Mouse (Mus musculus): ENCODE data around the gene Zfp709. TPM values are rescaled to one million over a fixed set of nuclear protein-coding genes. Genes with fewer than 3 reads are reported as not detected.

The Zfp709 gene
- polyA plus RNA-seq, 1 experiment from 2014 or later = 7.2 TPM

GRCm38 (mm10) chr8:71940293-71941208 lies 58.7 kb downstream of the Zfp709 start:
- Histone ChIP-seq H3K4me1 (no peaks in the 10 kb centered on the region), H3K4me3 (no peak overlapping the region), H3K27ac (no peak overlapping the region), H3K9ac (no peak overlapping the region), H3K36me3 (no peaks in the 10 kb centered on the region), H3K27me3 (no peaks in the 10 kb centered on the region), H3K9me3 (replicated peaks) (no peaks in the 10 kb centered on the region), H3K4me2 (replicated peaks) (no peak overlapping the region)
- 83% methylated on average over 2 of the region's 2 CpGs for WGBS
- ATAC-seq (ENCODE audit: low FRiP score) = no peak

- no peaks in the 10 kb centered on the region for H3K9me3 ChIP-seq (replicated peaks)
- 86% methylated on average over 1 of the region's 1 CpGs for WGBS
- ATAC-seq (ENCODE audit: low FRiP score) = no peak
- no peaks in the 10 kb centered on the region for H3K27me3 ChIP-seq
- no peaks in the 10 kb centered on the region for H3K4me1 ChIP-seq
- H3K4me3 ChIP-seq = no peak overlapping the region
- H3K27ac ChIP-seq = no peak overlapping the region
- no peaks in the 10 kb centered on the region for H3K36me3 ChIP-seq
- H3K4me2 ChIP-seq (replicated peaks) = no peak overlapping the region
- no peak overlapping the region for H3K9ac ChIP-seq
These were observed 60.0 kb downstream of the Zfp709 start for GRCm38 (mm10) chr8:71941776-71942175.

Other genes starting within 250 kb of the Zfp709 start
- 13.9 and 16.1 TPM in 2 replicates for gene Unc13a, start 210.3 kb upstream of the Zfp709 start, polyA plus RNA-seq (2016; fragmentation: Nextera tagmentation; extraction: Ambion mirVana)
- gene Jak3, start 205.7 kb upstream of the Zfp709 start, polyA plus RNA-seq (2016; fragmentation: Nextera tagmentation; extraction: Ambion mirVana) = 3.7 and 3.8 TPM in 2 replicates
- 0.69 TPM in 1 of 2 replicates, not detected in the other for gene Insl3, start 192.8 kb upstream of the Zfp709 start, polyA plus RNA-seq (2016; fragmentation: Nextera tagmentation; extraction: Ambion mirVana)
- 0.59 and 0.86 TPM in 2 replicates for gene B3gnt3, start 180.2 kb upstream of the Zfp709 start, polyA plus RNA-seq (2016; fragmentation: Nextera tagmentation; extraction: Ambion mirVana)
- 38.4 and 39.4 TPM in 2 replicates for gene Fcho1, start 156.3 kb upstream of the Zfp709 start, polyA plus RNA-seq (2016; fragmentation: Nextera tagmentation; extraction: Ambion mirVana)
- 13.0 and 13.6 TPM in 2 replicates for gene Zfp882, start 26.6 kb downstream of the Zfp709 start, polyA plus RNA-seq (2016; fragmentation: Nextera tagmentation; extraction: Ambion mirVana)
- gene Zfp617, start 26.6 kb downstream of the Zfp709 start, polyA plus RNA-seq (2016; fragmentation: Nextera tagmentation; extraction: Ambion mirVana) = 35.5 and 36.3 TPM in 2 replicates
- gene Zfp961, start 69.0 kb downstream of the Zfp709 start, polyA plus RNA-seq (2016; fragmentation: Nextera tagmentation; extraction: Ambion mirVana) = 17.5 and 17.8 TPM in 2 replicates
- 0.27 and 0.94 TPM in 2 replicates for gene Cyp4f18, start 127.6 kb downstream of the Zfp709 start, polyA plus RNA-seq (2016; fragmentation: Nextera tagmentation; extraction: Ambion mirVana)
- gene Olfr372, start 159.2 kb downstream of the Zfp709 start, polyA plus RNA-seq (2016; fragmentation: Nextera tagmentation; extraction: Ambion mirVana) = not detected in 2 replicates
- not detected in 2 replicates for gene Olfr373, start 201.2 kb downstream of the Zfp709 start, polyA plus RNA-seq (2016; fragmentation: Nextera tagmentation; extraction: Ambion mirVana)
- not detected in 2 replicates for gene Olfr374, start 225.0 kb downstream of the Zfp709 start, polyA plus RNA-seq (2016; fragmentation: Nextera tagmentation; extraction: Ambion mirVana)

All from hindbrain, embryonic 12.5 days (tissue).